Mouse (Mus musculus) lung, adult 2 months (tissue): ENCODE data around the gene Fbxo9. TPM values are rescaled to one million over a fixed set of nuclear protein-coding genes. Genes with fewer than 3 reads are reported as not detected.
"Not testable (repeated sequence)": the region's sequence is repeated elsewhere in the genome, so short reads cannot be mapped to it uniquely, and the experiment has no call there.

ENCODE experiments used
- DNase-seq: peaks from one replicate; pipeline ENCODE4 v3.0.0; 2022
- H3K4me1 ChIP-seq: fragments of 200-500 bp; 2 replicates; pipeline ENCODE4 v1.6.1; 2011; ENCODE audit warnings: low read length; ENCODE audit not compliant: control insufficient read depth, insufficient read depth
- H3K4me3 ChIP-seq: fragments of 200-500 bp; replicated peaks from 2 replicates; pipeline ENCODE3; 2011; ENCODE audit warnings: low read depth, mild to moderate bottlenecking, control low read depth, low read length; ENCODE audit errors: extremely low read depth
- CTCF ChIP-seq: fragments of 200-500 bp; IDR thresholded peaks from 2 replicates; pipeline ENCODE4 v1.5.1; 2011; ENCODE audit warnings: mild to moderate bottlenecking, low read length, control low read depth; ENCODE audit not compliant: insufficient read depth
- POLR2A ChIP-seq: fragments of 200-500 bp; IDR thresholded peaks from 2 replicates; pipeline ENCODE4 v1.6.1; 2011; ENCODE audit warnings: low read depth, mild to moderate bottlenecking, control low read depth, low read length, borderline replicate concordance; ENCODE audit errors: extremely low read depth
- WGBS: fragments of 180-500 bp; shearing (Covaris S2); methylation state at CpG from one replicate; pipeline ENCODE4 v1.1.7; 2018; 5-methylcytosine and 5-hydroxymethylcytosine counted together
- polyA plus RNA-seq: library from polyadenylated mRNA; depleted of rRNA; stranded (reverse); fragments of >200 nt; gene quantifications from 2 replicates; pipeline ENCODE4 v1.2.3, GENCODE M21; 2012

The Fbxo9 gene
- polyA plus RNA-seq, 1 experiment: 79.3 TPM

GRCm38 (mm10) chr9:78081835-78082234 lies 27.0 kb downstream of the Fbxo9 start:
- no peaks in the 10 kb centered on the region for H3K4me1 ChIP-seq
- no peak for DNase-seq

GRCm38 (mm10) chr9:78078240-78078639 lies 30.6 kb downstream of the Fbxo9 start:
- no peak overlapping the region for H3K4me3 ChIP-seq
- WGBS: 21% methylated on average over 2 of the region's 2 CpGs
- no peaks in the 10 kb centered on the region for H3K4me1 ChIP-seq
- TF ChIP-seq CTCF (no peak), POLR2A (no peak)
- no peak for DNase-seq

More at GRCm38 (mm10) chr9:78081835-78082234, 27.0 kb downstream of the Fbxo9 start:
- 79% methylated on average over 7 of the region's 7 CpGs for WGBS
- H3K4me3 ChIP-seq: no peak overlapping the region
- no peak for TF ChIP-seq CTCF
- no peak for TF ChIP-seq POLR2A

DNA sequence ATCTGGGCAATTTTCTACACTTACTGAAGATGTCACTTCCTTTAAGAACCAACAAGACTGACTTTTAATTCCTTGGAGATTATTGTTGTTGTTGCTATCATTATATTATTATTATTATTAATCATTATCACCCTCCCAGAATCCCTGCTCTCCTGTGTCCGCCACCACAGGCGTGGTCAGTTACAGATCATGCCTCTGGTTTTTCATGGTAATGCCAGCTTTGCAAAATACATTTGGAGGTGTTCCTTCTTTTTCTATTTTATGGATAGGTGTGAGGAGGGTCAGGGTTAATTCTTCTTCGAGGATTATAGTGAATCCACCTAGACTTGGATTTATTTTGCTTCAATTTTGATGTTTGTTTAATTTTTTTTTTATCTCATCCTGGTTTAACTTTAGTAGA lies 33.6 kb downstream of the Fbxo9 start:
- Histone ChIP-seq H3K4me3 (no peak overlapping the region), H3K4me1 (no peaks in the 10 kb centered on the region)
- no peak for DNase-seq
- WGBS: 90% methylated on average over 3 of the region's 3 CpGs
- TF ChIP-seq POLR2A (no peak), CTCF (no peak)

GRCm38 (mm10) chr9:78073713-78074340 lies 35.0 kb downstream of the Fbxo9 start:
- Histone ChIP-seq H3K4me3 (no peak overlapping the region), H3K4me1 (no peaks in the 10 kb centered on the region)
- no peak for TF ChIP-seq CTCF
- no peak for TF ChIP-seq POLR2A
- no peak for DNase-seq
- WGBS: 82% methylated on average over 13 of the region's 13 CpGs

DNA sequence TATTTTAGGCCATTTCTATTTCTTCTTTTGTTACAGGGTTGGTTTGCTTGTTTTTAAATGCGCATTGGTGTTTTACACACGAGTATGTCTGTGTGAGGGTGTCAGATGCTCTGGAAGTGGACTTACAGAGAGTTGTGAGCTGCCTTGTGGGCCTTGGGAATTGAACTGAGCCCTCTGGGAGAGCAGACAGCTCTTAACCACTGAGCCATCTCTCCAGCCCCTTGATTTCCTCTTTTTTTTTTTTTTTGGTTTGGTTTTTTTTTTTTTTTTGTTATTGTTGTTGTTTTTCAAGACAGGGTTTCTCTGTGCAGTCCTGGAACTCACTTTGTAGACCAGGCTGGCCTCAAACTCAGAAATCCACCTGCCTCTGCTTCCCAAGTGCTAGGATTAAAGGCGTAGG lies 35.6 kb downstream of the Fbxo9 start:
- not testable (repeated sequence) for H3K4me3 ChIP-seq, DNase-seq, H3K4me1 ChIP-seq
- 85% methylated on average over 3 of the region's 3 CpGs for WGBS

DNA sequence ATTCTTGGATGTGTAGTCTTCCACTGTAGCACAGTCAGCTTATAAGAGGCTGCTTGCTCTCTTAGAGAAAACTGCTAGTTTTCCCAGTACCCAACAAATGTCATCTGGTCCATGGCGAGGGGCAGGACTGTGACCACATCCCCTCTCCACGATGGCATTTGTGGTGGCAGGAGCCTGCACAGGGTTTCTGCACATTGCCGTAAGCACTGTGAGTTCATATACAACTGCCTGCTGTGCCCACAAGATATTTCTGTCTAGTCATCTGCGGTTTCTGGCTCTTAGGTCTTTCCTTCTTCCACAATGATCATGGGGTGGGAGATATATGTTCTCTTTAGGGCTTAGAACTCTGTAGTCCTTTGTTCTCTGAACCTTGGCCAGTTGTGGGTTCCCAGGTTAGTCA lies 37.2 kb downstream of the Fbxo9 start:
- no peak overlapping the region for H3K4me3 ChIP-seq
- no peak for TF ChIP-seq CTCF
- 83% methylated on average over 4 of the region's 4 CpGs for WGBS
- DNase-seq: no peak
- H3K4me1 ChIP-seq: no peaks in the 10 kb centered on the region

- no peak for DNase-seq
- TF ChIP-seq CTCF (no peak), POLR2A (no peak)
Observed at GRCm38 (mm10) chr9:78070496-78070895, 38.4 kb downstream of the Fbxo9 start.

GRCm38 (mm10) chr9:78064121-78064520 lies 44.7 kb downstream of the Fbxo9 start:
- TF ChIP-seq CTCF (no peak), POLR2A (no peak)
- no peak for DNase-seq
- Histone ChIP-seq H3K4me3 (no peak overlapping the region), H3K4me1 (no peaks in the 10 kb centered on the region)
- WGBS: 62% methylated on average over 10 of the region's 10 CpGs

More at GRCm38 (mm10) chr9:78070496-78070895, 38.4 kb downstream of the Fbxo9 start:
- Histone ChIP-seq H3K4me1 (no peaks in the 10 kb centered on the region), H3K4me3 (no peak overlapping the region)
- 63% methylated on average over 5 of the region's 5 CpGs for WGBS

GRCm38 (mm10) chr9:78062392-78062791 lies 46.5 kb downstream of the Fbxo9 start:
- no peak for TF ChIP-seq POLR2A
- no peak for TF ChIP-seq CTCF
- no peak for DNase-seq
- H3K4me1 ChIP-seq: no peaks in the 10 kb centered on the region
- H3K4me3 ChIP-seq: no peak overlapping the region
- WGBS: 83% methylated on average over 9 of the region's 9 CpGs

- no peak for DNase-seq
- 76% methylated on average over 16 of the region's 16 CpGs for WGBS
- H3K4me1 ChIP-seq: no peaks in the 10 kb centered on the region
- no peak overlapping the region for H3K4me3 ChIP-seq
- TF ChIP-seq POLR2A (no peak), CTCF (no peak)
Observed at GRCm38 (mm10) chr9:78059525-78060120, 49.2 kb downstream of the Fbxo9 start.
